Mouse (Mus musculus) NIH3T3 (cell line): ENCODE data around the gene 1700019N19Rik.

Experiments
- DNase-seq: peaks from one replicate; pipeline ENCODE4 v3.0.0-alpha.2; 2012; ENCODE audit warnings: low read depth

Gene 1700019N19Rik

DNA sequence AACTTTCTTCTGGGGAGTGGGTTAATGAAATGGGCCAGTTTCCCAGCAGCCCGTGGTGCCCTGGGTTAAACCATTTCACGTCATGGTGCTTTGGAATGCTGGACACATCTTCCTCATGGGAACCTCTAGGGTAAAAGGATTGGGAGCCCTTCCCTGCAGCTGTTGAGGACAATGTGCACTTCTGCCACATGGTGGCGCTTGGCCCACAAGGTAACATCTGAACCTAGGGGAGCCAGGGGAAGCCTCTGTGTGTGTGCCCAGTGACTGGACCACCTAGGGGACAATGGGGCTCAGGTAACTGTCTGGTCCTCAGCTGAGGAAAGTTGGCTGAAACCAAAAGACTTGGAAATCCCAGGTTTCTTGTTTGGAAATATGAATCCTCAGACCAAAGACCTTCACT is 12.1 kb upstream of the 1700019N19Rik start:
- peak; percentile 82 for DNase-seq

GRCm38 (mm10) chr19:58805191-58805779 is 11.0 kb upstream of the 1700019N19Rik start:
- DNase-seq: no peak

- DNase-seq: no peak
These were observed 931 bp upstream of the 1700019N19Rik start for GRCm38 (mm10) chr19:58795114-58795669.

- no peak for DNase-seq
These were observed 5.1 kb downstream of the 1700019N19Rik start for GRCm38 (mm10) chr19:58789194-58789593.

DNA sequence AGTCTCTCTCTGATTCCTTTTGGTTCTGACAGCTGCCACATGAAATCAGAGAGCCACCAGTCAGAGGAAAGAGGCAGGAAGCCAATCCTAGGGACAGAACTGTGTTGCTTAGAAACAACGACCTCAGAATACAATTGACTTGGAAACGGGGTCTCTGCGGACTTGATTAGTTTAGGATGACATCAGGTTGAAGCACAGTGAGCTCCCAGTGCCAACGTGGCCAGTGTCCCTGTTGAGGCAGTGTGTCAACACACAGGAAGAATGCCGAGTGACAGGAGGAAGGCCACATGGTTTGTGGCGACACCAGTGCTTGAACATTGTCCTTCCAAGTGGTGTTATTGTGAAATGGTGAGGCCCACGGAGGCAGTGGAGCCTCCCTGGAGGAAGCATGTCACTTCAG is 10.3 kb downstream of the 1700019N19Rik start:
- DNase-seq: no peak

- DNase-seq: no peak
These were observed 12.7 kb downstream of the 1700019N19Rik start for GRCm38 (mm10) chr19:58781566-58781965.

DNA sequence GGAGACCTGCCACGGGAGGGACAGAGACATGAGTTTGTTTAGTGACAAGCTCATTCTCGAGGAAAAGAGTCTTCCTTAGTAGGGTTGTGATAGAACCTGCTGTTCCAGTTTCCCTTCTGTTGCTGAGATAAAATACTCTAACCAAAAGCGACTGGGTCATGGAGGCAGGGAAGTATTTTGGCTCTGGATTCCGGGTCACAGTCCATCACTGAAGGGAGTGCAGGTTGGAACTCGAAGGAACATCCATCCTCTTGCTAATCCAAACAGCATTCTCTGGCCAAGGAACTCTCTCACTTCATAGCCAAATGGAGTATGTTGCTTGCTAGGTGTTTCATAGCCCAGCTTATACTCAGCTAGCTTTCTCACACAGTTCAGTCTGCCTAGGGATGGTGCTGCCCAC is 17.8 kb downstream of the 1700019N19Rik start:
- no peak for DNase-seq

GRCm38 (mm10) chr19:58767329-58767728 is 26.9 kb downstream of the 1700019N19Rik start:
- DNase-seq: no peak

GRCm38 (mm10) chr19:58762848-58763541 is 31.3 kb downstream of the 1700019N19Rik start:
- peak; percentile 66 for DNase-seq

DNA sequence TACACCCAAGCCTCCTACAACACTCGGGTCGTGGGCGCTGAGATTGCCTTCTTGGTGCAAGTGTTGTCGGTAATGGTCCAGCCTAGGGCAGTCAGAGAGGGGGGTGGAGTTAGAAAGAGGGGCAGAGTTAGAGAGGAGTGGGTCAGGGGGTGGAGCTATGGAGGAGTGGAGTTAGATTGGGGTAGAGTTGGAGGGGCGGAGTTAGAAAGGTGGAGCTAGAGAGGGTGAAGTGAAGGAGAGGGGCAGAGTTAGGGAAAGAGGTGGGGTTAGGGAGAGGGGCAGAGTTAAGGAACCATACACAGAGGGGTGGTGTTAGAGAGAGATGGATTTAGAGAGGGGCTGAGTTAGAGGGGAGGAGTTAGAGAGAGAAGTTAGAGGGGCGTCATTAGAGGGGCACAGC is 31.9 kb downstream of the 1700019N19Rik start:
- no peak for DNase-seq

DNA sequence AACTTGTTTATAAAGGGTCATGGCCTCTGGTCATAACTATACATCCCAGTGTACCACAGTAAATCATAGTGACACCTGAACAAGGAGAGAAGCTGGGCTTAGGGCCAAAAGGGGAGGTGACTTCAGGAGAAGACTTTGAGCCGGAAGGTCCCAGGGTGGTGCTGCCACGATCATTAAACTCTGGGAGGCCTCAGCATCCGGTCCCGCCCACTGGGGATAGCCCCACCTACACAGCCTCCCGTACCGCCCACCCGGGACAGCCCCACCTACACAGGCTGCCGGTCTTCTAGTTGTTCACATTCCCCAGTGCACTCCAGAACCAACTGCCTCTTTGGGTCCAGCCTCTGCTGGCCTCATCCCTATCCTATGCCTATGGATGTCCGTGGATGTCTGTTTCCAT is 34.8 kb downstream of the 1700019N19Rik start, which contains the start of gene Pnliprp2:
Gene Pnliprp2 (plus strand): TSS at position 297 of the 400 bp plus-strand sequence.
- no peak for DNase-seq

DNA sequence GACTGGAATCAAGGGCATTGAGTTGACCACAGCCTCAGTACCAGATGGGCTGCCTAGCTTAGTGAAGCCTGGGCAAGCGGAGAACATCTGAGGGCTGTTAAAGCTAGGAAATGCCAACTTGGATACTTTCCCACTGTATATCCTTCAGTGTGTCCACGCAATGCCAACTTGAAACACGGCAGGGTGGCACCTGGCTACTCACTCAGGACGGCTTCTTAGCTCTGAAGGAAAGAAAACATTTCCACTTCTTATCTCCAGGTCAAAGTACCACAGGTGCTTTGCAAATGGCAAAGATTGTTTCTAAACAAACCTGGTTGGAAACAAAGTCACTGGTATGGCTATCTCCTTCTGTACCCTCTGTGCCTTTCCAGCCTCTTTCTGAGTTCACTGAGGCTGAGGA is 35.4 kb downstream of the 1700019N19Rik start:
- no peak for DNase-seq

- DNase-seq: no peak
These were observed 42.8 kb downstream of the 1700019N19Rik start for GRCm38 (mm10) chr19:58751504-58751903.

DNA sequence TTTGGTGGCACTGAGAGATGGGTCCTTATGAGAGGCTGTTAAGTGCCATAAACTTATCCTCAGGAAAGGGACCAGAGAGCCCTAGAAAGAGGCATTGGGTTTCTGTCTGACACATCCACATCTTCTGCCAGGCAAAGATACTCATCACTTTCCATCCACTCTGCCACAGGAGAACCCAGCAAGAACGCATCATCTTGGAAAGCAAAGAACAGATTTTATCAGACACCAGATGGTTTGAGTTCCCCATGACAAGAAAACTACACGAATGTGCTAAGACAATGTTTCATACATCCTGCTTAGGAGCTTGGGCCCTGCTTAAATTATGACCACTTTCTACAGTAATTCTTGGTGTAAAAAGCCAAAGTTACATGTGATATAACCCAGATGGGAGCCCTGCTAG is 43.4 kb downstream of the 1700019N19Rik start:
- no peak for DNase-seq

DNA sequence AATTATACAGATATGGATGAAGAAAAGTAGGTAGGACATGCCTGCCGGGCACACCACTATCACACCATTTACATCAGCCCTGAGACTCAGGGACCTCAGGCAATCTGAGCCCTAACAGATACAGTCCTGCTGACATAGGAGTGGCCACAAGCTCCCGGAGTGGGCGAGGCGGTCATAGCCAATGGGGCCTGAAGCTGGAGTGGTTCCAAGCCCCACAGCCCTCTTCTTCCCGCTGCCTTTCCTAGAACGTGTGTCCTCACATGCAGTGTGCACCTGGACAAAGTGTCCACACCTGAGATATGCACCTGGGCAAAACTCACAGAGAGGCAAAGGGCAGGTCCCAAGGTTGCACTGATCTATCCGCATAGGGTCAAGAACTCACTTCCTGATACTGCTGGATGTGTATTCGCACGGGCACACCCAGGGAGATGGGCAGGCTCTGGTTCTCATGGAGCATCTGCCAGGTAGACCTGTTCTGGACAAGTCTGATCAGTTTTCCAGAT is 46.7 kb downstream of the 1700019N19Rik start:
- DNase-seq: no peak

GRCm38 (mm10) chr19:58743736-58744135 is 50.5 kb downstream of the 1700019N19Rik start:
- DNase-seq: no peak

DNA sequence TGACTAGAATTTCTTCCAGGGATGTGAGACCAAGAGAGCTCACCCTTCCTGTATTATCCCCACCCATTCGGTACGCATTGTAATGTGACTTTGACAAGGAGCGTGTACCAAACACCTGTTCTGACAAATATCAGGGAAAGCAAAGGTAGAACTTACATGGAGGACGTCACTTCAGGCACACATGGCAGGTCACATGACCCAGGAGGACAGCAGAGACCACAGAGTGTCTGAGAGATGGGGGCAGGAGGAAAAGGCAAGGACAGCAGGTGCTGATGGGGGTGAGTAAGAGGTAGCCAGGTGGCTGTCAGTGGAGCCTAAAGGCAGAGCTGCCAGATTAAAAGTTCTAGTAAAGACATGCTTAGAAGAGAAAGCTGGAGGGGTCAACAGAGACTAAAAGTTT is 51.5 kb downstream of the 1700019N19Rik start:
- no peak for DNase-seq

- no peak for DNase-seq
These were observed 53.2 kb downstream of the 1700019N19Rik start for GRCm38 (mm10) chr19:58741036-58741435.

- DNase-seq: no peak
These were observed 56.1 kb downstream of the 1700019N19Rik start for GRCm38 (mm10) chr19:58738111-58738510.
